Mouse (Mus musculus): Measurements from ENCODE around the gene Cdrt4. TPM values are rescaled to one million over a fixed set of nuclear protein-coding genes. Genes with fewer than 3 reads are reported as not detected.

Gene Cdrt4
- polyA plus RNA-seq, 1 experiment from 2014 or later = 0.21 TPM

- no peak for ATAC-seq (ENCODE audit: low read depth)
- H3K4me2 ChIP-seq (ENCODE audit: low read depth, low read length) = no peak overlapping the region
- peaks cover 13% of the 10 kb centered on the region for H3K4me1 ChIP-seq (replicated peaks; ENCODE audit: control insufficient read depth, insufficient read depth, low read length)
- H3K4me3 ChIP-seq (ENCODE audit: low read length) = no peak overlapping the region
- H3K27ac ChIP-seq (ENCODE audit: low read length) = no peak overlapping the region
- no peaks in the 10 kb centered on the region for H3K36me3 ChIP-seq (ENCODE audit: control insufficient read depth, insufficient read depth, low read length)
- no peak overlapping the region for H3K9ac ChIP-seq (ENCODE audit: low read length)
- 61% methylated on average over 3 of the region's 3 CpGs for WGBS
- no peaks in the 10 kb centered on the region for H3K9me3 ChIP-seq (ENCODE audit: control insufficient read depth, low read length)
- H3K27me3 ChIP-seq (ENCODE audit: control insufficient read depth, insufficient read depth, low read depth, low read length) = no peaks in the 10 kb centered on the region
Measured at GRCm38 (mm10) chr11:62984365-62984764, 33.4 kb downstream of the Cdrt4 start.

DNA sequence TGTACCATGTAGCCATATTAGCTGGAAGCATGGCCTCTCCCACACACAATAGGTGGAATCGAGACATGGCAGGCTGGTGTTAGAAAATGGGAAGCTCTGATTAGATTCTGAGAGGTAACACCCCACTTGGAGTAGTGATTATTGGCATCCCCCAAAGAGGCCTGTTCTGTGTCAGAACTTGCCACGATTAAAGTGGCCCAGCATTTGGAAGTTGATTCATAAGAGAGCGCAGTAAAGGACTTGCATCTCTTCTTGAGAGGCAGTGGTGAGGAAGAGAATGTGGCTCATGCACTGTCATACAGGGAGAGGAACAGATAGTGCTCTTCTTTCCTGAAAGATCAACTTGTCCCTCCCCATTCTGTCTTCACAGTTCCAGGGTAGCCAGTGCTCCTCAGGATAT, 34.1 kb downstream of the Cdrt4 start:
- Histone ChIP-seq H3K27ac (ENCODE audit: low read length) (no peak overlapping the region), H3K4me3 (ENCODE audit: low read length) (no peak overlapping the region), H3K36me3 (ENCODE audit: control insufficient read depth, insufficient read depth, low read length) (no peaks in the 10 kb centered on the region), H3K4me2 (ENCODE audit: low read depth, low read length) (no peak overlapping the region), H3K9ac (ENCODE audit: low read length) (no peak overlapping the region), H3K9me3 (ENCODE audit: control insufficient read depth, low read length) (no peaks in the 10 kb centered on the region), H3K27me3 (ENCODE audit: control insufficient read depth, insufficient read depth, low read depth, low read length) (no peaks in the 10 kb centered on the region), H3K4me1 (replicated peaks; ENCODE audit: control insufficient read depth, insufficient read depth, low read length) (peaks cover 13% of the 10 kb centered on the region)
- ATAC-seq (ENCODE audit: low read depth) = no peak
- WGBS = 78% methylated on average over 3 of the region's 3 CpGs

DNA sequence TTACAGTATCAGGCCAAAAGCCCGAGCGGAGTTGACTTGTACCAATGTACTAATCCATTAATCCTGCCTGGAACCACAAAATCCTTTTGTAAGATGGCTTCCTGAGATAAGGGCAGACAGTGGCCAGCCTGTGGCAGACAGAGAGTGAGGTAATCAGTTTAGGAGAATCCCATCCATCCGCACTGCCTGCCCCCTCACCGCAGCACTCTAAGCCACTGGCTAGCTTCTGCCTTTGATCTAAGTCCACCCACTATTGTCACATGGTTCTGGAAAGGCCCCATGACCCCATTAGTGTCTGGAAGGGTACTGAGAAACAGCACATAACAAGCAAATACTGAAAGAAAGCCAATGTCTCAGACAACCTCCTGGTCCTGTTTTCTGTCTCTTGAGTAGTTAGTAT, 35.6 kb downstream of the Cdrt4 start:
- no peaks in the 10 kb centered on the region for H3K27me3 ChIP-seq (ENCODE audit: control insufficient read depth, insufficient read depth, low read depth, low read length)
- H3K9me3 ChIP-seq (ENCODE audit: control insufficient read depth, low read length) = no peaks in the 10 kb centered on the region
- no peak overlapping the region for H3K9ac ChIP-seq (ENCODE audit: low read length)
- H3K36me3 ChIP-seq (ENCODE audit: control insufficient read depth, insufficient read depth, low read length) = no peaks in the 10 kb centered on the region
- ATAC-seq (ENCODE audit: low read depth) = no peak
- WGBS = 53% methylated on average over 4 of the region's 4 CpGs
- peaks cover 13% of the 10 kb centered on the region for H3K4me1 ChIP-seq (replicated peaks; ENCODE audit: control insufficient read depth, insufficient read depth, low read length)
- H3K4me2 ChIP-seq (ENCODE audit: low read depth, low read length) = no peak overlapping the region
- H3K27ac ChIP-seq (ENCODE audit: low read length) = no peak overlapping the region
- H3K4me3 ChIP-seq (ENCODE audit: low read length) = no peak overlapping the region

DNA sequence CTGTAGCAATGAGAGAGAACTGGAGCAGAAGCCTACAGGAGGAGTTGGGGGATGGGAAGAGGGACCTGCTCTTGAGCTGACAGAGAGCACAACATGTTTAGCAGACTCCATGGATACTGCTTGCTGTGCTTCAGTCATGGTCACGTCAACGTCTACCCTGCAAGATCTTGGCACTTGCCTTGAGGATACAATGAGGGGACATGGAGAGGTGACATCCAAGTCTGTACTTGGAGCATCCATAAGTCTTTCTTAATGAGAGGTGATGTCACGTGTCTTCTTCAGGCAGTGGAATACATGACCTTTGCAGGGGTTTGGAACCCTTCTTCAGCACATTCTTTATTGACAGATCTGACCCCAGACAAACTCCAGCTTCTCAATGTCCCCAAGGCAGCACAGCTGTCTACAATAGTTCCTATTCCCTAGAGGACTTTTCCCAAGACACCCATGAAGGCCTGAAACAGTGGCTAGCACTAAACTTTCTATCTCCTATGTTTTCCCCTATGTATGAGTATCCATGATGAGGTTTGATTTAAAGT, 39.2 kb downstream of the Cdrt4 start:
- H3K9me3 ChIP-seq (ENCODE audit: control insufficient read depth, low read length) = no peaks in the 10 kb centered on the region
- no peaks in the 10 kb centered on the region for H3K27me3 ChIP-seq (ENCODE audit: control insufficient read depth, insufficient read depth, low read depth, low read length)
- H3K9ac ChIP-seq (ENCODE audit: low read length) = no peak overlapping the region
- WGBS = 73% methylated on average over 3 of the region's 3 CpGs
- no peak overlapping the region for H3K27ac ChIP-seq (ENCODE audit: low read length)
- H3K4me1 ChIP-seq (replicated peaks; ENCODE audit: control insufficient read depth, insufficient read depth, low read length) = peaks cover 12% of the 10 kb centered on the region
- H3K36me3 ChIP-seq (ENCODE audit: control insufficient read depth, insufficient read depth, low read length) = no peaks in the 10 kb centered on the region
- peak; percentile 49 for ATAC-seq (ENCODE audit: low read depth)
- H3K4me2 ChIP-seq (ENCODE audit: low read depth, low read length) = no peak overlapping the region
- H3K4me3 ChIP-seq (ENCODE audit: low read length) = no peak overlapping the region

DNA sequence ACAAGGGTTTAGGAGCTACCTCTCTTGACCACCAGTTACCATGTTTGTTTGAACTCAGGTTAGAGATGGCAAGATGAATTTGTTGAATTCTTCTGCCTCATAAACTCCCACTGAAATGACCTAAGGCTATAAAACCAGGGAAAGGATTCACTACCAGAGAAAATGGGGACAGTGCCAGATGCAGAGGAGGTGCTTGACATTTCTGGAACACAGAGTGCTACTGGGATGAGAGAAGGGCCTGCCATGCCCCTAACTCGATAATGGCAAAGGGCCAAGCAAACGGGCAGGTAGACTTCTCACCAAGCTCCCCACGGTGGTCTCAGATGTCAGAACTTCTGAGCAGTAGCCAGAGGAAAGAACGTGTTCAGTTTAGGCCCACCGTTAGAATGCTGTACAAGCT, 39.8 kb downstream of the Cdrt4 start:
- WGBS = 60% methylated on average over 5 of the region's 5 CpGs
- no peaks in the 10 kb centered on the region for H3K9me3 ChIP-seq (ENCODE audit: control insufficient read depth, low read length)
- no peak overlapping the region for H3K9ac ChIP-seq (ENCODE audit: low read length)
- no peak overlapping the region for H3K27ac ChIP-seq (ENCODE audit: low read length)
- no peak overlapping the region for H3K4me3 ChIP-seq (ENCODE audit: low read length)
- ATAC-seq (ENCODE audit: low read depth) = no peak
- H3K4me1 ChIP-seq (replicated peaks; ENCODE audit: control insufficient read depth, insufficient read depth, low read length) = peaks cover 16% of the 10 kb centered on the region
- no peak overlapping the region for H3K4me2 ChIP-seq (ENCODE audit: low read depth, low read length)
- no peaks in the 10 kb centered on the region for H3K27me3 ChIP-seq (ENCODE audit: control insufficient read depth, insufficient read depth, low read depth, low read length)
- H3K36me3 ChIP-seq (ENCODE audit: control insufficient read depth, insufficient read depth, low read length) = no peaks in the 10 kb centered on the region

DNA sequence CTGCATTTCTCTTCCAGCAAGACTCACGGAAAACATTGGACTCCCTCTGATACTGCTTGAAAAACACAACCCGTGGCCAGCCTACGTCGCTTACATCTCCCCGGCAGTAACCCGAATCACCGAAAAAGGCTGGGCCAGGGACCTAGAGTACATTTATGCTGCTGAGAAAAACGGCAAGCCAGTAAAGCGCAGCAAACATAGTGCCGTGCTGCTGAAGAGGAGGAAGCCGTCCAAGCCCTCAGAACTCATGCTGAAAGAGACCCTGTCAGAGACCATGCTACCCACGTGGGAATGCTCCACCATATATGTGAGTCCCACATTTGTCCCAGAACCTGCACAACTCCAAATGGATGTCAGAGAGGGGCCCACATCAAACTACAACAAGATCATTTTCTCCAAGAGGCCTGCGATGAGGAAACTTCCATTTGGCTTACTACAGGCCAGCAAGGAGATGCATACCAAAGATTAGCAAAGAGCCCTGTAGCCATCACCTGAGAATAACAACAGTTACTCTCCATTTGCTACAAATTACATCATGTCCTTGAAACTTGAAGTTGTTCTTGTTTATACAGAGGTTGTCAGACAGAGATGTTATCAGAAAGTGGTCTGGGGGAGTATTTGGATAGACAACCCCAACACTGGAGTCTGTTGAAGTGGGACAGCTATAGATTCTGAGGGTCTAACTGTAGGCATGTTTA, 41.7 kb downstream of the Cdrt4 start:
- Histone ChIP-seq H3K4me2 (ENCODE audit: low read depth, low read length) (no peak overlapping the region), H3K27me3 (ENCODE audit: control insufficient read depth, insufficient read depth, low read depth, low read length) (no peaks in the 10 kb centered on the region), H3K9ac (ENCODE audit: low read length) (no peak overlapping the region), H3K4me1 (replicated peaks; ENCODE audit: control insufficient read depth, insufficient read depth, low read length) (peaks cover 27% of the 10 kb centered on the region), H3K27ac (ENCODE audit: low read length) (no peak overlapping the region), H3K4me3 (ENCODE audit: low read length) (no peak overlapping the region), H3K36me3 (ENCODE audit: control insufficient read depth, insufficient read depth, low read length) (no peaks in the 10 kb centered on the region), H3K9me3 (ENCODE audit: control insufficient read depth, low read length) (no peaks in the 10 kb centered on the region)
- WGBS = 79% methylated on average over 13 of the region's 13 CpGs
- ATAC-seq (ENCODE audit: low read depth) = no peak

- Histone ChIP-seq H3K9ac (ENCODE audit: low read length) (no peak overlapping the region), H3K36me3 (ENCODE audit: control insufficient read depth, insufficient read depth, low read length) (no peaks in the 10 kb centered on the region), H3K27me3 (ENCODE audit: control insufficient read depth, insufficient read depth, low read depth, low read length) (no peaks in the 10 kb centered on the region), H3K4me2 (ENCODE audit: low read depth, low read length) (no peak overlapping the region), H3K27ac (ENCODE audit: low read length) (peak overlapping the region; percentile 91), H3K4me3 (ENCODE audit: low read length) (no peak overlapping the region), H3K9me3 (ENCODE audit: control insufficient read depth, low read length) (no peaks in the 10 kb centered on the region), H3K4me1 (replicated peaks; ENCODE audit: control insufficient read depth, insufficient read depth, low read length) (peaks cover 40% of the 10 kb centered on the region)
- 0 out of 2 replicates have a peak, but pooled peaks have one; percentile 1 for ATAC-seq (ENCODE audit: low read depth)
- 71% methylated on average over 9 of the region's 9 CpGs for WGBS
Measured at GRCm38 (mm10) chr11:62995066-62995754, 44.2 kb downstream of the Cdrt4 start.

DNA sequence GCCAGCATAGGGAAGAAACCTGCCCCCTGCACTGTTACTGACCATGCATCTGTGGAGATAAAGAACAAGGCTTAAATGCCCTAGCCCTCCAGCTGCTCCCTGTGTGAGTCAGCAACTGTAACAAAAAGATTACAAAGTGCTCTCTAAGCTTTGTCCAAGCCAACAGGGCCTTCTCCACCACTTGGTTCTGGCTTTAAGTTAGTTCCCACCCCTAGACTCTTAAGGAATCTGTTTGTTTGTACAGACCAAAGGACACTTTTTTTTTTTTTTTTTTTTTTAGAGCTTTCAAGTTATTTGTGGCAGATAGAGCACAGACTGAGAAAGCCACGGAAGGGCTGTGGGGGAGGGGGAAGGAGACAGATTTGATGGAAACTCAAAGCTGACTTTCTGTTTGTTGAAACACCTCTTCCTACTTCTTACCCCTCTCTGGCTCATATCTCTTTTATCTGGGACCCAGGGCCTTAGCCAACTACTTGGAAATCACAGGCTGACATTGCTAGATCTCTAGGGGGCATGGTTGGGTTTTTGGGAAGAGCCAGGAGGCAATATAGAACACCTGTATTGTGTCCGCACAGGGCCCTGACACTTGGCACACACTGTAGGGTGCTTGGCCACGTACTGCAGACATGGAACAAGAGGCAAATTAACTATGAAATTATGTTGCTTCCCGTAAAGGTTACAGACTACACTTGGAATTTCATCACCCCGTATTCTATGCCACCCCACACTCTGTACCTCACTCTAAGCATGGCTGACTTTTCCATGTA, 44.9 kb downstream of the Cdrt4 start:
- Histone ChIP-seq H3K36me3 (ENCODE audit: control insufficient read depth, insufficient read depth, low read length) (no peaks in the 10 kb centered on the region), H3K4me2 (ENCODE audit: low read depth, low read length) (no peak overlapping the region), H3K4me1 (replicated peaks; ENCODE audit: control insufficient read depth, insufficient read depth, low read length) (peaks cover 40% of the 10 kb centered on the region), H3K27ac (ENCODE audit: low read length) (peak overlapping the region; percentile 91), H3K9me3 (ENCODE audit: control insufficient read depth, low read length) (no peaks in the 10 kb centered on the region), H3K4me3 (ENCODE audit: low read length) (no peak overlapping the region), H3K9ac (ENCODE audit: low read length) (no peak overlapping the region), H3K27me3 (ENCODE audit: control insufficient read depth, insufficient read depth, low read depth, low read length) (no peaks in the 10 kb centered on the region)
- 43% methylated on average over 5 of the region's 5 CpGs for WGBS
- ATAC-seq (ENCODE audit: low read depth) = peak; percentile 67

DNA sequence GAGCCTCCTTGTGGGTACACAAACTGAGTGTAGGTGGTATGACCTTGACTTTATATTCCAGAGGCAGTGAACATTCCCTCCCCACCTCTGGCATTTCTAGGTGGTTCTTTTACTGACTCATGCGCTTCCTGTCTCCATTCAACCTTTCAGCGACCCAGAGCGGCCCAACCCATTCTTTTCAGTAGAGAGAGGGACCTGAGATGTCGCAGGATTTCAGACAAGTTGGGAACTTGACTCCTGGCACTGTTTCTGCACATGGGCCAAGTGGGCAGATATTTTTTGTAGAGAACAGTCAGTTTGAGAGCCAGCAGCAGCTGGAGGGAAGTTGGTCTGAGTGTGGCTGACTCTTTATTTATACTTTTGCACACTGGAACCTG, 45.5 kb downstream of the Cdrt4 start:
- Histone ChIP-seq H3K4me2 (ENCODE audit: low read depth, low read length) (0 out of 2 replicates have a peak overlapping the region, but pooled peaks have one; percentile 10), H3K9ac (ENCODE audit: low read length) (no peak overlapping the region), H3K4me3 (ENCODE audit: low read length) (no peak overlapping the region), H3K36me3 (ENCODE audit: control insufficient read depth, insufficient read depth, low read length) (no peaks in the 10 kb centered on the region), H3K9me3 (ENCODE audit: control insufficient read depth, low read length) (no peaks in the 10 kb centered on the region), H3K27me3 (ENCODE audit: control insufficient read depth, insufficient read depth, low read depth, low read length) (no peaks in the 10 kb centered on the region), H3K27ac (ENCODE audit: low read length) (peak overlapping the region; percentile 91), H3K4me1 (replicated peaks; ENCODE audit: control insufficient read depth, insufficient read depth, low read length) (peaks cover 40% of the 10 kb centered on the region)
- 29% methylated on average over 4 of the region's 4 CpGs for WGBS
- ATAC-seq (ENCODE audit: low read depth) = peak; percentile 53
